Mouse (Mus musculus) cerebellum, adult 2 months (tissue): ENCODE data around the gene Ugt1a8.

ENCODE experiments used
- CTCF ChIP-seq: fragments of 200-500 bp; IDR thresholded peaks from 2 replicates; pipeline ENCODE4 v1.5.1; 2011; ENCODE audit warnings: low read depth, mild to moderate bottlenecking, control low read depth, low read length, moderate library complexity, borderline replicate concordance; ENCODE audit not compliant: insufficient read depth
- POLR2A ChIP-seq: fragments of 200-500 bp; IDR thresholded peaks from 2 replicates; pipeline ENCODE4 v1.6.1; 2011; ENCODE audit warnings: low read length, control low read depth, borderline replicate concordance; ENCODE audit not compliant: insufficient read depth

DNA sequence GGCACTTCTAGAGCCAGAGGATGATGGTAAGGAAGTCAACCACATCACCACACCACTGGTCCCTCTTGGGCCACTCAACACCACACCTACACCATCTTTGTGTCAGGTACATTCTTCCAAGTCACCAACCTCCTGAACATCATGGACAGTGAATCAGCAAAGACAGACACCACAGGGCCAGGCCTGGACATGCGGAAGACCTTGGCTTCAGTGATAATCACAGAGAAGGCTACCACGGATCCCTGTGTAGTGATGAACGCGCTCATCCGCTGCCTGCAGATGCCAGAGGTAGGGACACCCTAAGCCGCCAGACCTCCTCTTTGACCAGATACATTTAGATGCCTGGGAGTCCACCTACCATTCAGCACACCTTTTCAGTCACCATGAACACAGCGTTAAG lies 140.5 kb downstream of the Ugt1a8 start:
- TF ChIP-seq POLR2A (no peak), CTCF (no peak)
